Mouse (Mus musculus) stomach, postnatal 0 days (tissue): ENCODE measurements around the gene Ighmbp2. TPM values are rescaled to one million over a fixed set of nuclear protein-coding genes. Genes with fewer than 3 reads are reported as not detected.

Source experiments
- ATAC-seq: fragments of 200-750 bp; cut with Nextera tagmentation; 2 replicates; pipeline ENCODE4 v1.8.0; 2017; ENCODE audit not compliant: low FRiP score, low TSS enrichment
- DNase-seq: peaks from one replicate; pipeline ENCODE4 v3.0.0-alpha.2; 2016; ENCODE audit warnings: low spot score
- H3K27ac ChIP-seq: fragments of 300-500 bp; sonication (generic); replicated peaks from 2 replicates; pipeline ENCODE4 v1.5.1; 2014; ENCODE audit warnings: mild to moderate bottlenecking, control low read depth
- H3K27me3 ChIP-seq: fragments of 300-500 bp; sonication (generic); 2 replicates; pipeline ENCODE4 v1.6.1; 2014; ENCODE audit warnings: low read length; ENCODE audit not compliant: control insufficient read depth, insufficient read depth
- H3K36me3 ChIP-seq: fragments of 300-500 bp; sonication (generic); 2 replicates; pipeline ENCODE4 v1.6.1; 2014; ENCODE audit warnings: low read length, mixed read lengths; ENCODE audit not compliant: control insufficient read depth, insufficient read depth
- H3K4me1 ChIP-seq: fragments of 300-500 bp; sonication (generic); replicated peaks from 2 replicates; pipeline ENCODE4 v1.6.1; 2014; ENCODE audit warnings: antibody characterized with exemption; ENCODE audit not compliant: control insufficient read depth, insufficient read depth
- H3K4me2 ChIP-seq: fragments of 300-500 bp; sonication (generic); replicated peaks from 2 replicates; pipeline ENCODE4 v1.6.1; 2014; ENCODE audit warnings: low read depth, mild to moderate bottlenecking, control low read depth, moderate library complexity
- H3K4me3 ChIP-seq: fragments of 300-500 bp; sonication (generic); 2 replicates; pipeline ENCODE4 v1.5.1; 2014; ENCODE audit warnings: low read depth, low read length, control low read depth
- H3K9ac ChIP-seq: fragments of 300-500 bp; sonication (generic); 2 replicates; pipeline ENCODE4 v1.6.1; 2014; ENCODE audit warnings: mild to moderate bottlenecking, low read length, control low read depth, mixed read lengths
- H3K9me3 ChIP-seq: fragments of 300-500 bp; sonication (generic); 2 replicates; pipeline ENCODE4 v1.6.1; 2016; ENCODE audit warnings: low read length; ENCODE audit not compliant: control insufficient read depth
- CTCF ChIP-seq: IDR thresholded peaks from 2 replicates; pipeline ENCODE4 v1.5.1; 2016; ENCODE audit warnings: antibody characterized with exemption, low read depth, mild to moderate bottlenecking, moderate library complexity
- EP300 ChIP-seq: optimal IDR thresholded peaks from 2 replicates; pipeline ENCODE3; 2016; ENCODE audit warnings: antibody characterized with exemption
- WGBS: fragments of 180-500 bp; shearing (Covaris S2); extraction: QIAGEN DNeasy Blood & Tissue Kit; methylation state at CpG from one replicate; pipeline ENCODE4 v1.1.7; 2014; 5-methylcytosine and 5-hydroxymethylcytosine counted together
- polyA plus RNA-seq: library from polyadenylated mRNA; unstranded; fragments of >200 nt; fragmentation: Nextera tagmentation; extraction: Ambion mirVana; gene quantifications from 2 replicates; pipeline ENCODE4 v1.2.1, GENCODE M21; 2015

The Ighmbp2 gene
- polyA plus RNA-seq, 1 experiment from 2014 or later: 3.9 TPM

GRCm38 (mm10) chr19:3275744-3276365 lies 7.0 kb downstream of the Ighmbp2 start:
- no peak overlapping the region for H3K4me3 ChIP-seq
- ATAC-seq (no peak), DNase-seq (no peak)
- H3K36me3 ChIP-seq: peaks cover 10% of the 10 kb centered on the region
- no peaks in the 10 kb centered on the region for H3K9me3 ChIP-seq
- H3K9ac ChIP-seq: no peak overlapping the region
- H3K4me2 ChIP-seq: no peak overlapping the region
- 81% methylated on average over 3 of the region's 3 CpGs for WGBS
- TF ChIP-seq EP300 (no peak), CTCF (no peak)
- no peaks in the 10 kb centered on the region for H3K4me1 ChIP-seq
- H3K27me3 ChIP-seq: no peaks in the 10 kb centered on the region
- H3K27ac ChIP-seq: no peak overlapping the region

GRCm38 (mm10) chr19:3273331-3273730 lies 9.5 kb downstream of the Ighmbp2 start:
- no peak for TF ChIP-seq CTCF
- no peak for TF ChIP-seq EP300
- 93% methylated on average over 9 of the region's 9 CpGs for WGBS
- Histone ChIP-seq H3K27me3 (no peaks in the 10 kb centered on the region), H3K9me3 (no peaks in the 10 kb centered on the region), H3K4me3 (no peak overlapping the region), H3K4me2 (no peak overlapping the region), H3K27ac (no peak overlapping the region), H3K9ac (no peak overlapping the region), H3K36me3 (peaks cover 16% of the 10 kb centered on the region), H3K4me1 (no peaks in the 10 kb centered on the region)
- DNase-seq: peak; percentile 9
- no peak for ATAC-seq

GRCm38 (mm10) chr19:3271366-3271765 lies 11.5 kb downstream of the Ighmbp2 start:
- TF ChIP-seq EP300 (no peak), CTCF (no peak)
- H3K9me3 ChIP-seq: no peaks in the 10 kb centered on the region
- no peaks in the 10 kb centered on the region for H3K27me3 ChIP-seq
- DNase-seq (peak; percentile 11), ATAC-seq (no peak)
- no peak overlapping the region for H3K27ac ChIP-seq
- 91% methylated on average over 6 of the region's 6 CpGs for WGBS
- peaks cover 24% of the 10 kb centered on the region for H3K36me3 ChIP-seq
- no peaks in the 10 kb centered on the region for H3K4me1 ChIP-seq
- no peak overlapping the region for H3K9ac ChIP-seq
- no peak overlapping the region for H3K4me3 ChIP-seq
- no peak overlapping the region for H3K4me2 ChIP-seq

GRCm38 (mm10) chr19:3269803-3270202 lies 13.0 kb downstream of the Ighmbp2 start:
- no peak overlapping the region for H3K4me3 ChIP-seq
- no peak for TF ChIP-seq EP300
- no peak for TF ChIP-seq CTCF
- 95% methylated on average over 6 of the region's 6 CpGs for WGBS
- DNase-seq: peak; percentile 7
- H3K9me3 ChIP-seq: no peaks in the 10 kb centered on the region
- H3K4me1 ChIP-seq: no peaks in the 10 kb centered on the region
- H3K27ac ChIP-seq: no peak overlapping the region
- H3K27me3 ChIP-seq: no peaks in the 10 kb centered on the region
- no peak for ATAC-seq
- peaks cover 29% of the 10 kb centered on the region for H3K36me3 ChIP-seq
- no peak overlapping the region for H3K4me2 ChIP-seq
- no peak overlapping the region for H3K9ac ChIP-seq

GRCm38 (mm10) chr19:3269279-3269678 lies 13.5 kb downstream of the Ighmbp2 start:
- no peaks in the 10 kb centered on the region for H3K27me3 ChIP-seq
- H3K9me3 ChIP-seq: no peaks in the 10 kb centered on the region
- H3K9ac ChIP-seq: no peak overlapping the region
- no peak overlapping the region for H3K4me3 ChIP-seq
- peaks cover 31% of the 10 kb centered on the region for H3K36me3 ChIP-seq
- ATAC-seq (no peak), DNase-seq (peak; percentile 9)
- H3K4me1 ChIP-seq: no peaks in the 10 kb centered on the region
- WGBS: 91% methylated on average over 9 of the region's 9 CpGs
- H3K4me2 ChIP-seq: no peak overlapping the region
- no peak overlapping the region for H3K27ac ChIP-seq
- TF ChIP-seq EP300 (no peak), CTCF (no peak)

GRCm38 (mm10) chr19:3268218-3268980 lies 14.4 kb downstream of the Ighmbp2 start:
- no peak overlapping the region for H3K4me2 ChIP-seq
- H3K9me3 ChIP-seq: no peaks in the 10 kb centered on the region
- ATAC-seq: no peak
- 95% methylated on average over 17 of the region's 17 CpGs for WGBS
- H3K4me1 ChIP-seq: no peaks in the 10 kb centered on the region
- no peak overlapping the region for H3K4me3 ChIP-seq
- TF ChIP-seq CTCF (no peak), EP300 (no peak)
- no peak overlapping the region for H3K27ac ChIP-seq
- peak; percentile 6 for DNase-seq
- peaks cover 28% of the 10 kb centered on the region for H3K36me3 ChIP-seq
- H3K27me3 ChIP-seq: no peaks in the 10 kb centered on the region
- no peak overlapping the region for H3K9ac ChIP-seq
